16 mouse cellular contexts compared by ENCODE assay signal in genomic region chr9:90166615-90167014, GRCm38 (mm10). TPM values are rescaled to one million over a fixed set of nuclear protein-coding genes. Genes with fewer than 3 reads are reported as not detected.
DNase-seq lines count a peak whose midpoint lies in the region; ATAC-seq and TF ChIP-seq lines count a peak whose summit lies in the region.
"Had no signal": no experiment of that assay in that cellular context is flagged by ENCODE, and none has a peak within 500 bp of the region (broad histone marks: within the 10 kb centered on the region; RNA-seq: fewer than 3 reads in every experiment).

No protein-coding gene starts in this region.

- H3K4me3 ChIP-seq in kidney, embryonic 14.5 days (ENCODE audit: low read length): no peak overlapping the region
- H3K4me3 ChIP-seq in CH12.LX (replicated peaks in 1 of 3; ENCODE audit: low read depth in 2 of 3, low read length in 2 of 3, poor library complexity in 1 of 3): no peak overlapping the region
- H3K4me3 ChIP-seq: limb, embryonic 13.5 days; lung, embryonic 15.5 days; midbrain, embryonic 12.5 days had no signal

- no peak for TF ChIP-seq EP300 in CH12.LX (IDR thresholded peaks at IDR 0.05; ENCODE audit: low read length)

- peak; percentile 28 for DNase-seq in adrenal gland, postnatal 10 days
- no peak for DNase-seq in adrenal gland, postnatal 14 days
- peak; percentile 16 for DNase-seq in kidney, adult 11 months
- no peak for DNase-seq in CH12.LX (ENCODE audit: extremely low read depth)
- DNase-seq in kidney, postnatal 10 days: peak; percentile 47
- no peak for DNase-seq in right cerebral cortex, postnatal 4 days
- DNase-seq in layer of hippocampus, adult 11-12 months (ENCODE audit: low spot score): no peak
- DNase-seq: cerebellum, adult 11-12 months; embryo, embryonic 11 days; forebrain, postnatal 0 days; layer of hippocampus, postnatal 36 days had no signal

- H3K27me3 ChIP-seq in kidney, embryonic 14.5 days (ENCODE audit: control insufficient read depth, insufficient read depth, low read length): no peaks in the 10 kb centered on the region
- H3K27me3 ChIP-seq in CH12.LX (replicated peaks): peaks cover 2% of the 10 kb centered on the region
- H3K27me3 ChIP-seq: limb, embryonic 13.5 days; lung, embryonic 15.5 days; midbrain, embryonic 12.5 days had no signal

- H3K4me2 ChIP-seq in kidney, embryonic 14.5 days (replicated peaks; ENCODE audit: low read depth, low read length): no peak overlapping the region
- H3K4me2 ChIP-seq in CH12.LX (ENCODE audit: insufficient read depth, low read depth, poor library complexity, severe bottlenecking): no peak overlapping the region
- H3K4me2 ChIP-seq: limb, embryonic 13.5 days; lung, embryonic 15.5 days; midbrain, embryonic 12.5 days had no signal

- H3K9ac ChIP-seq in kidney, embryonic 14.5 days (ENCODE audit: low read depth, low read length): no peak overlapping the region
- no peak overlapping the region for H3K9ac ChIP-seq in CH12.LX (ENCODE audit: insufficient read depth, low read depth)
- H3K9ac ChIP-seq: forebrain, postnatal 0 days; limb, embryonic 13.5 days; lung, embryonic 15.5 days; midbrain, embryonic 12.5 days had no signal

- H3K4me1 ChIP-seq in kidney, embryonic 14.5 days (ENCODE audit: control insufficient read depth, insufficient read depth, low read length): no peaks in the 10 kb centered on the region; the same call in 1 of the 2 replicates
- peaks cover 20 to 64% of the 10 kb centered on the region in 2 experiments for H3K4me1 ChIP-seq in CH12.LX (ENCODE audit: control insufficient read depth in 1 of 2, insufficient read depth in 2 of 2)

- 0 out of 2 replicates have a peak, but pooled peaks cover under 1% of the 10 kb centered on the region for H3K36me3 ChIP-seq in kidney, embryonic 14.5 days (ENCODE audit: control insufficient read depth, insufficient read depth, low read length)
- H3K36me3 ChIP-seq in CH12.LX (replicated peaks in 1 of 2; ENCODE audit: control insufficient read depth in 1 of 2, insufficient read depth in 1 of 2, low read length in 1 of 2): peaks cover 3 to 12% of the 10 kb centered on the region in 2 experiments
- H3K36me3 ChIP-seq: lung, embryonic 15.5 days had no signal

- WGBS in kidney, embryonic 14.5 days: 60% methylated on average over 5 of the region's 5 CpGs

- peak in 1 of 2 experiments; percentile 28; a peak in 1 of 4 replicates for TF ChIP-seq CTCF in CH12.LX (conservative IDR thresholded peaks at IDR 0.05 in 1 of 2, IDR thresholded peaks at IDR 0.05 in 1 of 2; ENCODE audit: low read depth in 2 of 2, low read length in 2 of 2)

- H3K27ac ChIP-seq in kidney, embryonic 14.5 days (ENCODE audit: low read depth, low read length): no peak overlapping the region
- no peak overlapping the region for H3K27ac ChIP-seq in CH12.LX (ENCODE audit: insufficient read depth, low read depth)
- H3K27ac ChIP-seq: limb, embryonic 13.5 days; lung, embryonic 15.5 days; midbrain, embryonic 12.5 days; stomach, postnatal 0 days had no signal

- in situ Hi-C loops in CH12.LX (cut with MboI; ENCODE audit: low pct_ligation_motif_present, low pct_unique_long_range_greater_than_20kb, low sequenced_read_pairs): no loop called here

- no peaks in the 10 kb centered on the region for H3K9me3 ChIP-seq in kidney, embryonic 14.5 days (ENCODE audit: control insufficient read depth, low read length)
- peaks cover 2% of the 10 kb centered on the region for H3K9me3 ChIP-seq in CH12.LX (replicated peaks; ENCODE audit: low read length)
- H3K9me3 ChIP-seq: lung, embryonic 15.5 days; midbrain, embryonic 12.5 days had no signal

- TF ChIP-seq POLR2A in CH12.LX (IDR thresholded peaks at IDR 0.05; ENCODE audit: low read depth, low read length): no peak

- no peak; the same call in none of the 2 replicates for TF ChIP-seq RAD21 in CH12.LX (IDR thresholded peaks at IDR 0.05; ENCODE audit: low read depth, low read length)

- H3K79me2 ChIP-seq in CH12.LX (replicated peaks; ENCODE audit: control insufficient read depth, extremely low read depth, insufficient read depth, poor library complexity, severe bottlenecking): peaks cover 2% of the 10 kb centered on the region; the same call in 1 of the 2 replicates

- dilution Hi-C loops in CH12.LX (cut with MboI; ENCODE audit: extremely low pct_ligation_motif_present, extremely low pct_unique_long_range_greater_than_20kb, low sequenced_read_pairs): no loop called here

- ATAC-seq in kidney, embryonic 14.5 days (ENCODE audit: low FRiP score, low TSS enrichment): no peak
- ATAC-seq: forebrain, postnatal 0 days had no signal

TF ChIP-seq in CH12.LX, 34 proteins besides CTCF, POLR2A, EP300 and RAD21:
- TF ChIP-seq SMC3 (IDR thresholded peaks at IDR 0.05; ENCODE audit: low read depth, low read length): peak; percentile 13; the same call in 1 of the 2 replicates
- no peak for TF ChIP-seq ELF1 (IDR thresholded peaks at IDR 0.05; ENCODE audit: low read depth, low read length)

RNA-seq across cellular contexts. Expression of gene Adamts7, which starts 3.7 kb away (rescaled TPM):
- total RNA-seq in adrenal gland, postnatal 10 days (2021): 10 to 100 TPM in 1 of 2 experiments, 1 to 10 TPM in 1; 8.4 to 10.7 TPM
- 8.6 and 9.0 TPM in 2 replicates for total RNA-seq in adrenal gland, postnatal 14 days (2021)
- 10.0 and 10.6 TPM in 2 replicates for polyA plus RNA-seq in kidney, embryonic 14.5 days (2014; fragmentation: Nextera tagmentation; extraction: Ambion mirVana)
- total RNA-seq in CH12.LX (2012; rRNA removed) (9.2 and 13.8 TPM in 2 replicates), CH12.LX (2014; rRNA removed) (4.7 and 5.4 TPM in 2 replicates)
- polyA plus RNA-seq in CH12.LX (2012; ENCODE audit: insufficient read length, low read depth): 15.3 and 15.7 TPM in 2 replicates

RNA-seq across cellular contexts. Expression of gene Morf4l1, which starts 52.0 kb away (rescaled TPM):
- total RNA-seq in adrenal gland, postnatal 10 days (2021): 100 to 1,000 TPM; 279 to 288 TPM
- 268 and 288 TPM in 2 replicates for total RNA-seq in adrenal gland, postnatal 14 days (2021)
- 467 and 551 TPM in 2 replicates for polyA plus RNA-seq in kidney, embryonic 14.5 days (2014; fragmentation: Nextera tagmentation; extraction: Ambion mirVana)
- total RNA-seq in CH12.LX (2012; rRNA removed) (127 and 139 TPM in 2 replicates), CH12.LX (2014; rRNA removed) (219 and 225 TPM in 2 replicates)
- 233 and 294 TPM in 2 replicates for polyA plus RNA-seq in CH12.LX (2012; ENCODE audit: insufficient read length, low read depth)

Comparison
In these comparisons a context has a peak if more than half of its experiments do, and no peak if none do; other contexts are left out.
1. DNase-seq: peak in adrenal gland, postnatal 10 days (single experiment), kidney, adult 11 months (single experiment) and kidney, postnatal 10 days (single experiment); none in adrenal gland, postnatal 14 days (single experiment), CH12.LX (single experiment), right cerebral cortex, postnatal 4 days (single experiment) and layer of hippocampus, adult 11-12 months (single experiment).